Mouse (Mus musculus) ES-Bruce4 (cell line): ENCODE measurements around the gene Ccl6. TPM values are rescaled to one million over a fixed set of nuclear protein-coding genes. Genes with fewer than 3 reads are reported as not detected.

Source experiments
- H3K27ac ChIP-seq: 2 replicates; pipeline ENCODE4 v1.5.1; 2012; ENCODE audit warnings: low read length, inconsistent platforms; ENCODE audit not compliant: insufficient read depth
- H3K27me3 ChIP-seq: 2 replicates; pipeline ENCODE4 v1.6.1; 2012; ENCODE audit warnings: mild to moderate bottlenecking, low read length, inconsistent platforms; ENCODE audit not compliant: control insufficient read depth, poor library complexity, insufficient read depth, severe bottlenecking
- H3K36me3 ChIP-seq: 2 replicates; pipeline ENCODE4 v1.6.1; 2012; ENCODE audit warnings: inconsistent platforms, mild to moderate bottlenecking, low read length, moderate library complexity; ENCODE audit not compliant: control insufficient read depth, poor library complexity, insufficient read depth, severe bottlenecking
- H3K4me1 ChIP-seq: one replicate; pipeline ENCODE4 v1.8.1; 2011; ENCODE audit warnings: low read length; ENCODE audit not compliant: control insufficient read depth, insufficient read depth
- H3K4me3 ChIP-seq: 2 replicates; pipeline ENCODE4 v1.5.1; 2011; ENCODE audit warnings: low read depth, mild to moderate bottlenecking, low read length
- H3K9ac ChIP-seq: 2 replicates; pipeline ENCODE4 v1.6.1; 2012; ENCODE audit warnings: low read depth, mild to moderate bottlenecking, inconsistent platforms; ENCODE audit not compliant: poor library complexity, severe bottlenecking
- H3K9me3 ChIP-seq: replicated peaks from 2 replicates; pipeline ENCODE4 v1.6.1; 2012; ENCODE audit warnings: mild to moderate bottlenecking, low read length, inconsistent platforms; ENCODE audit not compliant: control insufficient read depth, poor library complexity, insufficient read depth, severe bottlenecking
- CTCF ChIP-seq: IDR thresholded peaks from one replicate; pipeline ENCODE4 v1.8.1; 2011; ENCODE audit warnings: low read depth, low read length
- EP300 ChIP-seq: IDR thresholded peaks from 2 replicates; pipeline ENCODE4 v1.6.1; 2011; ENCODE audit warnings: low read depth, low read length; ENCODE audit not compliant: insufficient read depth
- POLR2A ChIP-seq: IDR thresholded peaks from one replicate; pipeline ENCODE4 v1.8.1; 2011; ENCODE audit warnings: low read length; ENCODE audit not compliant: insufficient read depth
- polyA plus RNA-seq: library from polyadenylated mRNA; stranded (reverse); fragments of >200 nt; gene quantifications from 2 replicates; pipeline ENCODE4 v1.2.4, GENCODE M21; 2011; ENCODE audit warnings: low read depth; ENCODE audit not compliant: missing spikeins, insufficient read depth, insufficient read length

Gene Ccl6
- polyA plus RNA-seq, 1 experiment: not detected

GRCm38 (mm10) chr11:83581626-83582610 lies 11.0 kb downstream of the Ccl6 start:
- H3K9me3 ChIP-seq: no peaks in the 10 kb centered on the region
- H3K36me3 ChIP-seq: no peaks in the 10 kb centered on the region
- peaks cover 5% of the 10 kb centered on the region for H3K4me1 ChIP-seq
- H3K4me3 ChIP-seq: no peak overlapping the region
- H3K27ac ChIP-seq: no peak overlapping the region
- H3K27me3 ChIP-seq: no peaks in the 10 kb centered on the region
- no peak overlapping the region for H3K9ac ChIP-seq
- TF ChIP-seq EP300: no peak
- no peak for TF ChIP-seq POLR2A
- no peak for TF ChIP-seq CTCF

GRCm38 (mm10) chr11:83580699-83581232 lies 12.1 kb downstream of the Ccl6 start:
- no peaks in the 10 kb centered on the region for H3K36me3 ChIP-seq
- no peak overlapping the region for H3K4me3 ChIP-seq
- H3K9me3 ChIP-seq: no peaks in the 10 kb centered on the region
- TF ChIP-seq EP300 (no peak), CTCF (no peak), POLR2A (no peak)
- no peak overlapping the region for H3K27ac ChIP-seq
- H3K27me3 ChIP-seq: no peaks in the 10 kb centered on the region
- peaks cover 5% of the 10 kb centered on the region for H3K4me1 ChIP-seq
- no peak overlapping the region for H3K9ac ChIP-seq

GRCm38 (mm10) chr11:83578999-83579398 lies 13.9 kb downstream of the Ccl6 start:
- no peak overlapping the region for H3K4me3 ChIP-seq
- no peak for TF ChIP-seq POLR2A
- no peak for TF ChIP-seq EP300
- TF ChIP-seq CTCF: no peak
- no peaks in the 10 kb centered on the region for H3K9me3 ChIP-seq
- no peak overlapping the region for H3K9ac ChIP-seq
- H3K4me1 ChIP-seq: peaks cover 5% of the 10 kb centered on the region
- H3K27ac ChIP-seq: no peak overlapping the region
- no peaks in the 10 kb centered on the region for H3K36me3 ChIP-seq
- H3K27me3 ChIP-seq: no peaks in the 10 kb centered on the region

DNA sequence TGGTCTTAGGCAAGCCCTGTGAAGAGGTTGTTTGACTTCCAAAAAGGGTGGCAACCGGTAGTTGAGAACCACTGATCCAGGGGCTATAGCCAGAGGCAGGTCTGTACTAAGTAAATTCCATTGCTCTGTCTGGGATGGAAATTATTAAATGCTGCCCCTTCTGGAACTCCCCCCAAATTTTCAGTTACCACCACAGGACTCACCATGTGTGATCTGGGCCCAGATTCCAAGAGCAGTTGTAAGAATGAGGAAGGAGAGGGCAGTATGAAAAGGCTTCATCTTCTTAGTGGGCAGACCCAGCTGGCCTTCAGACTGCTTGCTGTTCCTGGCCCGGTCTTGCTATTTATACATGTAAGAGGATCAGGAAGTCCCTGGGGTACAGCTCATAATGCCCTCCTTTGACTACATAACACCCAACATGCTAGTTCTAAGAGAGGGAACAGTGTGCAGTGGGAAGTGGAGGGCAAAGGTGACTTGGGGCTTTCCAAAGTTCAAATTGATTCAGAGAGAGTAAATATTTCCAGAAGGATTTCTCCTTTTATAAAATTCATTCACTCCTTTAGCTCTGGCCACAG lies 14.6 kb downstream of the Ccl6 start, which contains the start of gene Ccl9:
Gene Ccl9 (minus strand): TSS at position 451 of the 575 bp plus-strand sequence.
- no peaks in the 10 kb centered on the region for H3K9me3 ChIP-seq
- H3K4me3 ChIP-seq: no peak within 1 kb of the TSS
- no peak within 1 kb of the TSS for H3K9ac ChIP-seq
- H3K27me3 ChIP-seq: no peaks in the 10 kb centered on the region
- H3K27ac ChIP-seq: no peak within 1 kb of the TSS
- peaks cover 5% of the 10 kb centered on the region for H3K4me1 ChIP-seq
- H3K36me3 ChIP-seq: no peaks in the 10 kb centered on the region
- no peak for TF ChIP-seq POLR2A
- no peak for TF ChIP-seq CTCF
- TF ChIP-seq EP300: no peak

GRCm38 (mm10) chr11:83576927-83577555 lies 15.8 kb downstream of the Ccl6 start:
- Histone ChIP-seq H3K27me3 (no peaks in the 10 kb centered on the region), H3K4me3 (no peak overlapping the region), H3K4me1 (peaks cover 3% of the 10 kb centered on the region), H3K27ac (no peak overlapping the region), H3K36me3 (no peaks in the 10 kb centered on the region), H3K9me3 (no peaks in the 10 kb centered on the region), H3K9ac (no peak overlapping the region)
- TF ChIP-seq POLR2A (no peak), CTCF (no peak), EP300 (no peak)
